Mouse (Mus musculus) left cerebral cortex, postnatal 10 days (tissue): ENCODE results near the gene Pum1. TPM values are rescaled to one million over a fixed set of nuclear protein-coding genes. Genes with fewer than 3 reads are reported as not detected.

Experiments
- DNase-seq, 2 experiments: peaks; one replicate each; pipeline ENCODE4 v3.0.0; 2021 to 2022; ENCODE audit warnings: low spot score in 2 of 2, mixed read lengths in 1 of 2; ENCODE audit errors: extremely low spot score in 1 of 2
- intact Hi-C: fragments of 180-260 bp; cut with DNase I; formaldehyde crosslinking; loops from one replicate; pipeline ENCODE4 v1.15.1; 2025
- total RNA-seq, 2 experiments: library from RNA; stranded (reverse); gene quantifications; 2 replicates each; pipeline ENCODE4 v1.2.3; 2021

Pum1 gene
- total RNA-seq, 2 experiments from 2014 or later: 107 to 113 TPM

GRCm38 (mm10) chr4:130800147-130800546 lies 137.0 kb downstream of the Pum1 start:
- intact Hi-C loops: no loop called here
- DNase-seq: no peak

- intact Hi-C loops: no loop called here
- DNase-seq: no peak
These were observed 138.1 kb downstream of the Pum1 start for GRCm38 (mm10) chr4:130801198-130801597.

- intact Hi-C loops: no loop called here
- DNase-seq: no peak
These were observed 138.7 kb downstream of the Pum1 start for GRCm38 (mm10) chr4:130801624-130802329.

- intact Hi-C loops: no loop called here
- no peak for DNase-seq
These were observed 140.5 kb downstream of the Pum1 start for GRCm38 (mm10) chr4:130803591-130803990.

- intact Hi-C loops: no loop called here
- no peak for DNase-seq
These were observed 141.2 kb downstream of the Pum1 start for GRCm38 (mm10) chr4:130804292-130804691.

GRCm38 (mm10) chr4:130804771-130805361 lies 141.7 kb downstream of the Pum1 start:
- DNase-seq: peak; percentile 74 to 81
- intact Hi-C loops: no loop called here

GRCm38 (mm10) chr4:130805746-130806145 lies 142.6 kb downstream of the Pum1 start:
- intact Hi-C loops: no loop called here
- no peak for DNase-seq

GRCm38 (mm10) chr4:130806746-130807145 lies 143.6 kb downstream of the Pum1 start:
- intact Hi-C loops: no loop called here
- no peak for DNase-seq

- intact Hi-C loops: no loop called here
- DNase-seq: no peak
These were observed 146.7 kb downstream of the Pum1 start for GRCm38 (mm10) chr4:130809784-130810183.

- intact Hi-C loops: no loop called here
- no peak for DNase-seq
These were observed 147.7 kb downstream of the Pum1 start for GRCm38 (mm10) chr4:130810845-130811244.

- intact Hi-C loops: no loop called here
- no peak for DNase-seq
These were observed 148.3 kb downstream of the Pum1 start for GRCm38 (mm10) chr4:130811385-130811784.

- intact Hi-C loops: no loop called here
- peak in 1 of 2 experiments; percentile 62 for DNase-seq
These were observed 150.8 kb downstream of the Pum1 start for GRCm38 (mm10) chr4:130813958-130814357.

- peak; percentile 75 to 81 for DNase-seq
- intact Hi-C loops: no loop called here
These were observed 151.7 kb downstream of the Pum1 start for GRCm38 (mm10) chr4:130814742-130815330.

GRCm38 (mm10) chr4:130815860-130816259 lies 152.7 kb downstream of the Pum1 start:
- peak in 1 of 2 experiments; percentile 51 for DNase-seq
- intact Hi-C loops: no loop called here

GRCm38 (mm10) chr4:130819806-130820205 lies 156.7 kb downstream of the Pum1 start:
- no peak for DNase-seq
- intact Hi-C loops: no loop called here

- no peak for DNase-seq
- intact Hi-C loops: no loop called here
These were observed 157.6 kb downstream of the Pum1 start for GRCm38 (mm10) chr4:130820594-130821255.

- intact Hi-C loops: no loop called here
- peak in 1 of 2 experiments; percentile 87 for DNase-seq
These were observed 165.9 kb downstream of the Pum1 start for GRCm38 (mm10) chr4:130828851-130829673.
